Mouse (Mus musculus) lung, embryonic 14.5 days (tissue): Measurements from ENCODE around the gene Fbxo17. TPM values are rescaled to one million over a fixed set of nuclear protein-coding genes. Genes with fewer than 3 reads are reported as not detected.
"Not testable (repeated sequence)": the region's sequence is repeated elsewhere in the genome, so short reads cannot be mapped to it uniquely, and the experiment has no call there.

ENCODE experiments used
- ATAC-seq: fragments of 200-750 bp; cut with Nextera tagmentation; 2 replicates; pipeline ENCODE4 v1.8.0; 2017; ENCODE audit warnings: mild to moderate bottlenecking, moderate TSS enrichment, moderate library complexity; ENCODE audit not compliant: insufficient read depth
- DNase-seq: peaks from one replicate; pipeline ENCODE4 v3.0.0-alpha.2; 2015
- H3K27ac ChIP-seq: fragments of 300-500 bp; sonication (generic); 2 replicates; pipeline ENCODE4 v1.5.1; 2014; ENCODE audit warnings: low read depth, mild to moderate bottlenecking, moderate library complexity
- H3K27me3 ChIP-seq: fragments of 300-500 bp; sonication (generic); 2 replicates; pipeline ENCODE4 v1.6.1; 2014; ENCODE audit warnings: low read length, control low read depth; ENCODE audit not compliant: insufficient read depth
- H3K36me3 ChIP-seq: fragments of 300-500 bp; sonication (generic); 2 replicates; pipeline ENCODE4 v1.6.1; 2014; ENCODE audit warnings: control low read depth; ENCODE audit not compliant: insufficient read depth
- H3K4me1 ChIP-seq: fragments of 300-500 bp; sonication (generic); 2 replicates; pipeline ENCODE4 v1.6.1; 2014; ENCODE audit warnings: antibody characterized with exemption, control low read depth; ENCODE audit not compliant: insufficient read depth
- H3K4me2 ChIP-seq: fragments of 300-500 bp; sonication (generic); 2 replicates; pipeline ENCODE4 v1.6.1; 2014; ENCODE audit warnings: mild to moderate bottlenecking
- H3K4me3 ChIP-seq: fragments of 300-500 bp; sonication (generic); 2 replicates; pipeline ENCODE4 v1.5.1; 2014; ENCODE audit warnings: low read depth, low read length
- H3K9ac ChIP-seq: fragments of 300-500 bp; sonication (generic); 2 replicates; pipeline ENCODE4 v1.6.1; 2014
- H3K9me3 ChIP-seq: fragments of 300-500 bp; sonication (generic); 2 replicates; pipeline ENCODE4 v1.6.1; 2016; ENCODE audit warnings: low read depth, low read length, control low read depth
- CTCF ChIP-seq: IDR thresholded peaks from 2 replicates; pipeline ENCODE4 v1.5.1; 2016; ENCODE audit warnings: antibody characterized with exemption, low read depth
- WGBS: fragments of 180-500 bp; shearing (Covaris S2); extraction: QIAGEN DNeasy Blood & Tissue Kit; methylation state at CpG from one replicate; pipeline ENCODE4 v1.1.7; 2014; 5-methylcytosine and 5-hydroxymethylcytosine counted together
- polyA plus RNA-seq: library from polyadenylated mRNA; unstranded; fragments of >200 nt; fragmentation: Nextera tagmentation; extraction: Ambion mirVana; gene quantifications from 2 replicates; pipeline ENCODE4 v1.2.1, GENCODE M21; 2014

The Fbxo17 gene
- 13.6 and 15.8 TPM in 2 replicates for polyA plus RNA-seq

GRCm38 (mm10) chr7:28716590-28717281 lies at the start of gene Fbxo17:
Gene Fbxo17, plus strand, starts transcription at chr7:28716804.
- Histone ChIP-seq H3K9me3 (no peaks in the 10 kb centered on the region), H3K27me3 (no peaks in the 10 kb centered on the region), H3K27ac (peak within 1 kb of the TSS; percentile 73), H3K9ac (peak within 1 kb of the TSS; percentile 76), H3K4me2 (peak within 1 kb of the TSS; percentile 77), H3K4me3 (peak within 1 kb of the TSS; percentile 56), H3K36me3 (no peaks in the 10 kb centered on the region), H3K4me1 (peaks cover 3% of the 10 kb centered on the region; the same call in 1 of the 2 replicates)
- peak; percentile 82 for ATAC-seq
- 2% methylated on average over 35 of the region's 36 CpGs for WGBS
- TF ChIP-seq CTCF: peak; percentile 54
- peak; percentile 77 for DNase-seq

DNA sequence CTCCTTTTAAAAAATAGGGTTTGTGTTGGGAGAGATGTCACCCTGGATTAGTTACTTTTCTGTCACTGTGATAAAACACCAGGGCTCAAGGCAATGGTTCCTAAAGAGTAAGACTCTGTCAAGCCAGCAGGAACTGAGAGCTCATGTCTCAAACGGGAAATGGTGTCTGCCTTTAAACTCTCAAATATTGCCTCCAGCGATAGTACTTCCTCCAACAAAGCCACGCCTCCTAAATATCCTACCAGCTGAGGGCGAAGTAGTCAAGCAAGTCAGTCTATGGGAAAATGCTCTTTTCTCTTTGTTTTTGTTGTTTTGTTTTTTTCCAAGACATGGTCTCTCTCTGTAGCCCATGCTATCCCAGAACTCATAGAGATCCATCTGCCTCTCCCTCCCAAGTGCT lies 45.4 kb upstream of the Fbxo17 start:
- H3K27me3 ChIP-seq: no peaks in the 10 kb centered on the region
- no peaks in the 10 kb centered on the region for H3K9me3 ChIP-seq
- no peak for ATAC-seq
- no peaks in the 10 kb centered on the region for H3K36me3 ChIP-seq
- WGBS: 51% methylated on average over 4 of the region's 4 CpGs
- H3K4me3 ChIP-seq: no peak overlapping the region
- no peak overlapping the region for H3K27ac ChIP-seq
- 0 out of 2 replicates have a peak, but pooled peaks cover 2% of the 10 kb centered on the region for H3K4me1 ChIP-seq
- no peak overlapping the region for H3K4me2 ChIP-seq
- no peak overlapping the region for H3K9ac ChIP-seq
- no peak for TF ChIP-seq CTCF
- DNase-seq: peak; percentile 13

GRCm38 (mm10) chr7:28672276-28672675 lies 44.3 kb upstream of the Fbxo17 start:
- WGBS: 85% methylated on average over 5 of the region's 5 CpGs
- DNase-seq (no peak), ATAC-seq (no peak)
- H3K4me3 ChIP-seq: no peak overlapping the region
- H3K36me3 ChIP-seq: no peaks in the 10 kb centered on the region
- H3K9me3 ChIP-seq: no peaks in the 10 kb centered on the region
- no peak overlapping the region for H3K9ac ChIP-seq
- H3K4me2 ChIP-seq: no peak overlapping the region
- no peak overlapping the region for H3K27ac ChIP-seq
- H3K4me1 ChIP-seq: 0 out of 2 replicates have a peak, but pooled peaks cover 2% of the 10 kb centered on the region
- no peaks in the 10 kb centered on the region for H3K27me3 ChIP-seq
- TF ChIP-seq CTCF: no peak

GRCm38 (mm10) chr7:28672786-28673185 lies 43.8 kb upstream of the Fbxo17 start:
- whole genome bisulfite sequencing: 60% methylated on average over 5 of the region's 5 CpGs
- H3K36me3 ChIP-seq, H3K9ac ChIP-seq, DNase-seq, H3K9me3 ChIP-seq, H3K27ac ChIP-seq, H3K4me2 ChIP-seq, ATAC-seq, H3K4me3 ChIP-seq, H3K4me1 ChIP-seq, H3K27me3 ChIP-seq: not testable (repeated sequence)

- Histone ChIP-seq H3K4me3 (no peak overlapping the region), H3K36me3 (no peaks in the 10 kb centered on the region), H3K9me3 (no peaks in the 10 kb centered on the region), H3K27ac (no peak overlapping the region), H3K27me3 (no peaks in the 10 kb centered on the region), H3K9ac (no peak overlapping the region), H3K4me2 (no peak overlapping the region), H3K4me1 (no peaks in the 10 kb centered on the region)
- 71% methylated on average over 9 of the region's 9 CpGs for WGBS
- ATAC-seq (no peak), DNase-seq (no peak)
- TF ChIP-seq CTCF: no peak
Measured at GRCm38 (mm10) chr7:28674994-28675393, 41.6 kb upstream of the Fbxo17 start.

- no peak overlapping the region for H3K4me3 ChIP-seq
- TF ChIP-seq CTCF: peak; percentile 66
- H3K9me3 ChIP-seq: no peaks in the 10 kb centered on the region
- no peaks in the 10 kb centered on the region for H3K27me3 ChIP-seq
- DNase-seq (peak; percentile 59), ATAC-seq (no peak)
- WGBS: 40% methylated on average over 11 of the region's 11 CpGs
- H3K9ac ChIP-seq: no peak overlapping the region
- no peak overlapping the region for H3K4me2 ChIP-seq
- no peaks in the 10 kb centered on the region for H3K4me1 ChIP-seq
- H3K27ac ChIP-seq: no peak overlapping the region
- no peaks in the 10 kb centered on the region for H3K36me3 ChIP-seq
Measured at GRCm38 (mm10) chr7:28675746-28676145, 40.9 kb upstream of the Fbxo17 start.

DNA sequence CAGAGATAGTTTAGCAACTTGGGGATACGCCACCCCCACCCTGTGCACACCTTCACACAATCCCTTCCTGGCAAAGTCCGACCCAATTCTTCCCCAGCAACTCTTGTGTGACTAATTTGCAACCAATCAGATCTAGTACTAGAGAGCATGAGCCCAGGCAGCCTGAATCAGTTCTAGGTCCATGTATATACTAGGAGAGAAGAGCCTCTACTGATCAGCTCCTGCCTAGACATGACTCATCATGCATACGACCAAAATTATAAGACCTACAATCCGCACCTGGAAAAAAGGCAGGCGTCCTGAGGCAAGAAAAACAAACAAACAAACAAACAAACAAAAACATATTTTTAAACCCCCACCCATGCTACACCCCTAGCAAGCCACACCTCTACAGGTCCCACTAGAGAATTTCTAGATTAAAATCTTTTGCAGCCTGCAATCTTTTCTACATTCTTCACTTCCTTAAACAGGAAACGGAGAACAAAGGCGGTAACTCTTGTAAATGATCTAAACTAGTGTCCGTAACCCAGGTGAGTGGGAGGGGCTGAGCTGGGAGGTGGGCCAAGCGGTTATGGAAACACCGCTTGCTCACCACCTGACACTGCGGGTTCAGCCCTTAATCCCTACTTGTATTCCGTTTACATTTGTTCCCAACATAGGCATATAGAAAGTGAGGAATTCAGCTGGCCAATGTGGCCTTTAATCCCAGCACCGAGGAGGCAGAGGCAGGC lies 39.6 kb upstream of the Fbxo17 start:
- ATAC-seq (no peak), DNase-seq (no peak)
- Histone ChIP-seq H3K27me3 (no peaks in the 10 kb centered on the region), H3K4me3 (no peak overlapping the region), H3K9me3 (no peaks in the 10 kb centered on the region), H3K4me1 (no peaks in the 10 kb centered on the region), H3K27ac (no peak overlapping the region), H3K4me2 (no peak overlapping the region), H3K36me3 (no peaks in the 10 kb centered on the region), H3K9ac (no peak overlapping the region)
- TF ChIP-seq CTCF: no peak
- WGBS: 72% methylated on average over 13 of the region's 13 CpGs
